Mouse (Mus musculus): ENCODE data around the gene Efcab14. TPM values are rescaled to one million over a fixed set of nuclear protein-coding genes. Genes with fewer than 3 reads are reported as not detected.
A peak's percentile ranks its signal among the peaks of the same experiment; 100 is the strongest.

Efcab14 gene
- total and polyA plus RNA-seq, 3 experiments, result 20.4 to 40.1 (median 38.7) TPM

DNA sequence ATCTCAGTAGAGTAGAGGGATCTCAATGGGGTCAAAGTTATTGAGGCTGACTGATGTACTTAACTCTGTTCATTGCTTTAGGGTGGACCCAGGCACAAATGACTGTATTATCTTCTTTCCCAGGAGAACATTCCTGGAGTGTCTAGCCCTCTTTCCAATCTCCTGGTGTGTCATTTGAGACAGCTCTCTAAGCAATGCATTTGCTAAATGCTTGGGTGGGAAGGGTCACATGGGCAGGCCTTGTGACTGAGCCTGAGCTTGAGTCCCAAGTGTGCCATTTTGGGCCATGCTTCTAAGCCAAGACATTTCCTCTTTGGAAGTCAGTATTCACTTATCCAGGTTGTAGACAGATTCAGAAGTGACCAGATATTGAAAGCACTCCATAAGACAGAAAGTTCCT is 83.9 kb downstream of the Efcab14 start:
- TF ChIP-seq POLR2A (IDR thresholded peaks at IDR 0.05; ENCODE audit: insufficient read depth, low read depth, low read length), result no peak
- no peak for TF ChIP-seq EP300 (IDR thresholded peaks at IDR 0.05; ENCODE audit: insufficient read depth, low read depth, low read length)
- no peak for TF ChIP-seq CTCF (IDR thresholded peaks at IDR 0.05)

DNA sequence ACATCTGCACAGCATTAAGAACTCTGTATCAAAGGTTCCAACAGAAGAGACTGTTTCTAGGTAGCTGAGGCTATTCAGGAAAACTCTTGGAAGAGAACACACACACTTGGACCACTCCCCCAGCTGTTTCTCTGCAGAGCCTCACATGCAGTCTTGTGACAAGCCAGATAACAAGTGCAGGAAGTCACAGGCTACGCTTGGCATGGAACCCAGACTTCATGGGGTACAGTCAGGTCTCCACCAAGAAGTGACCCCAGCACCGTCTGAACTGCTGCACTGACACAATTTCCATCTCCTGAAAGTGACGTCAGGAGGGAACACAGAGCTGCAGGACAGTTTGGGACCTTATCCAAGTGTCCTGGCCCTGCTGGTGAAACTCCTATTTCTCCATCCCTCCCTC is 84.4 kb downstream of the Efcab14 start:
- Histone ChIP-seq H3K79me2 (replicated peaks; ENCODE audit: control insufficient read depth, insufficient read depth, low read length) (no peaks in the 10 kb centered on the region), H3K27me3 (ENCODE audit: control insufficient read depth, insufficient read depth, low read length) (no peaks in the 10 kb centered on the region), H3K9ac (ENCODE audit: low read depth, low read length) (no peak overlapping the region), H3K4me3 (no peak overlapping the region), H3K4me1 (ENCODE audit: control insufficient read depth, insufficient read depth, low read length) (peaks cover 11% of the 10 kb centered on the region), H3K36me3 (ENCODE audit: control insufficient read depth, insufficient read depth, low read length) (no peaks in the 10 kb centered on the region), H3K27ac (no peak overlapping the region)
- TF ChIP-seq EP300 (IDR thresholded peaks at IDR 0.05; ENCODE audit: insufficient read depth, low read depth, low read length) (peak; percentile 53; the same call in 1 of the 2 replicates), POLR2A (IDR thresholded peaks at IDR 0.05; ENCODE audit: insufficient read depth, low read depth, low read length) (no peak), CTCF (IDR thresholded peaks at IDR 0.05) (no peak)
- WGBS, result 13% methylated on average over 3 of the region's 3 CpGs
- DNase-seq, result peak; percentile 41 to 59
- intact Hi-C loops (cut with DNase I), result no loop called here

More for the DNA sequence above, 83.9 kb downstream of the Efcab14 start:
- Histone ChIP-seq H3K9ac (ENCODE audit: low read depth, low read length) (no peak overlapping the region), H3K4me3 (no peak overlapping the region), H3K79me2 (replicated peaks; ENCODE audit: control insufficient read depth, insufficient read depth, low read length) (no peaks in the 10 kb centered on the region), H3K36me3 (ENCODE audit: control insufficient read depth, insufficient read depth, low read length) (no peaks in the 10 kb centered on the region), H3K27me3 (ENCODE audit: control insufficient read depth, insufficient read depth, low read length) (no peaks in the 10 kb centered on the region), H3K4me1 (ENCODE audit: control insufficient read depth, insufficient read depth, low read length) (peaks cover 11% of the 10 kb centered on the region), H3K27ac (no peak overlapping the region)
- intact Hi-C loops (cut with DNase I), result no loop called here
- DNase-seq, result no peak

DNA sequence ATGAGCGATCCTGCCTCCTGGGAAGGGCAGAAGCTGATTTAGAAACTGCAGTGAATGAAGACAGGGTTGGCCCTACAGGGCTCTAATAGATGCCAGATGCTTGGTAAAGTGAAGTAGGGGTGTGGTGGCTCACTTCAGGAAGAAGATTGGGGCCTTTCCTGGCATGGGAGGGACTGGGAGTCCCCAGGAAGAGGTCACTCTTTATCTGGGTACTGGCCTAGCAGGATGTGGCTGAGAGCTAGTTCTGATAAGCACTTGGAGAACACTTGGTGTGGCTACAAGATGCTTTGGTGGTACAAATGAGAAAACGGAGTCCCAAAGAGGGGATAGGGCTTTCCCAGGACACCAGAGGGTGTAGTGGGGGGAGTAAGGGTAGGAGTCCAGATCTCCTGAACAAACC is 86.6 kb downstream of the Efcab14 start:
- no peak for TF ChIP-seq EP300 (IDR thresholded peaks at IDR 0.05; ENCODE audit: insufficient read depth, low read depth, low read length)
- TF ChIP-seq POLR2A (IDR thresholded peaks at IDR 0.05; ENCODE audit: insufficient read depth, low read depth, low read length), result no peak
- TF ChIP-seq CTCF (IDR thresholded peaks at IDR 0.05), result no peak
- intact Hi-C loops (cut with DNase I), result no loop called here
- no peaks in the 10 kb centered on the region for H3K36me3 ChIP-seq (ENCODE audit: control insufficient read depth, insufficient read depth, low read length)
- H3K27ac ChIP-seq, result no peak overlapping the region
- no peak overlapping the region for H3K4me3 ChIP-seq
- DNase-seq, result no peak
- H3K79me2 ChIP-seq (replicated peaks; ENCODE audit: control insufficient read depth, insufficient read depth, low read length), result no peaks in the 10 kb centered on the region
- no peaks in the 10 kb centered on the region for H3K27me3 ChIP-seq (ENCODE audit: control insufficient read depth, insufficient read depth, low read length)
- H3K4me1 ChIP-seq (ENCODE audit: control insufficient read depth, insufficient read depth, low read length), result peaks cover 14% of the 10 kb centered on the region
- H3K9ac ChIP-seq (ENCODE audit: low read depth, low read length), result no peak overlapping the region
- 36% methylated on average over 2 of the region's 2 CpGs for WGBS

DNA sequence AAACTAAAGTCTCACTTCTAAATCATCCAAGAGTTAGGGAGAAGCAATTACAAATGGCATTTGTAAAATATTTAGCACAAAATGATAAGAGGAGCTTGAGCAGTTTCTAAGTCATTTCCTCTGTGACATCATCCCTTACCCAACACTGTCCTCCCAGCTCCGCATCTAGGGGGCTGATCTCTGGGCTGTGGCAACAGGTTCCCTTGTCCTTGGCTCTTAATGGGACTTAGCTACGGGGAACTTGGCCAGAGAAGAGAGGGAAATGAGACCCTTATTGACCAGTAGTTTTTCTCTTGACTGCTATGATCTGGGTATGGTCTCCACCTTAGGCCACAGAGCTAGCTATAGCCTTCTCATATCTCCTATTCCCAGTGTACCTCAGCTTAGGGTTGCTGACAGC is 87.7 kb downstream of the Efcab14 start:
- intact Hi-C loops (cut with DNase I), result no loop called here
- H3K27ac ChIP-seq, result no peak overlapping the region
- no peaks in the 10 kb centered on the region for H3K79me2 ChIP-seq (replicated peaks; ENCODE audit: control insufficient read depth, insufficient read depth, low read length)
- 67% methylated on average over 2 of the region's 2 CpGs for WGBS
- no peak overlapping the region for H3K9ac ChIP-seq (ENCODE audit: low read depth, low read length)
- DNase-seq, result no peak
- H3K4me3 ChIP-seq, result no peak overlapping the region
- no peaks in the 10 kb centered on the region for H3K27me3 ChIP-seq (ENCODE audit: control insufficient read depth, insufficient read depth, low read length)
- H3K4me1 ChIP-seq (ENCODE audit: control insufficient read depth, insufficient read depth, low read length), result peaks cover 19% of the 10 kb centered on the region
- TF ChIP-seq POLR2A (IDR thresholded peaks at IDR 0.05; ENCODE audit: insufficient read depth, low read depth, low read length), result no peak
- no peak for TF ChIP-seq EP300 (IDR thresholded peaks at IDR 0.05; ENCODE audit: insufficient read depth, low read depth, low read length)
- H3K36me3 ChIP-seq (ENCODE audit: control insufficient read depth, insufficient read depth, low read length), result no peaks in the 10 kb centered on the region

Other genes with a start within 250 kb of the Efcab14 start
- not detected for gene Cyp4a14, start 241.6 kb upstream of the Efcab14 start, total RNA-seq (2021)
- gene Cyp4a14, start 241.6 kb upstream of the Efcab14 start, polyA plus RNA-seq (2012; rRNA removed), result 0.32 TPM in 1 of 2 replicates, not detected in the other
- under 1 TPM in 1 of 2 experiments, not detected in 1; 0.21 TPM for gene Cyp4a10, start 219.5 kb upstream of the Efcab14 start, total RNA-seq (2021)
- gene Cyp4a10, start 219.5 kb upstream of the Efcab14 start, polyA plus RNA-seq (2012; rRNA removed), result 0.41 TPM in 1 of 2 replicates, not detected in the other
- gene Cyp4a31, start 174.1 kb upstream of the Efcab14 start, total RNA-seq (2021), result not detected
- gene Cyp4a31, start 174.1 kb upstream of the Efcab14 start, polyA plus RNA-seq (2012; rRNA removed), result not detected in 2 replicates
- not detected for gene Cyp4a32, start 136.8 kb upstream of the Efcab14 start, total RNA-seq (2021)
- not detected in 2 replicates for gene Cyp4a32, start 136.8 kb upstream of the Efcab14 start, polyA plus RNA-seq (2012; rRNA removed)
- gene Cyp4b1, start 90.0 kb upstream of the Efcab14 start, total RNA-seq (2021), result 10 to 100 TPM; 28.3 to 29.2 TPM
- gene Cyp4b1, start 90.0 kb upstream of the Efcab14 start, polyA plus RNA-seq (2012; rRNA removed), result 56.5 and 61.1 TPM in 2 replicates
- gene Tex38, start 43.3 kb downstream of the Efcab14 start, total RNA-seq (2021), result under 1 TPM; 0.39 to 0.94 TPM
- gene Tex38, start 43.3 kb downstream of the Efcab14 start, polyA plus RNA-seq (2012; rRNA removed), result 0.47 and 1.2 TPM in 2 replicates
- gene Atpaf1, start 47.1 kb downstream of the Efcab14 start, total RNA-seq (2021), result 10 to 100 TPM; 83.1 to 98.1 TPM
- 58.4 and 80.4 TPM in 2 replicates for gene Atpaf1, start 47.1 kb downstream of the Efcab14 start, polyA plus RNA-seq (2012; rRNA removed)
- 1 to 10 TPM; 3.2 to 4.3 TPM for gene Mob3c, start 90.3 kb downstream of the Efcab14 start, total RNA-seq (2021)
- gene Mob3c, start 90.3 kb downstream of the Efcab14 start, polyA plus RNA-seq (2012; rRNA removed), result 7.4 and 9.3 TPM in 2 replicates
- gene Mknk1, start 101.5 kb downstream of the Efcab14 start, total RNA-seq (2021), result 10 to 100 TPM; 18.3 to 20.6 TPM
- gene Mknk1, start 101.5 kb downstream of the Efcab14 start, polyA plus RNA-seq (2012; rRNA removed), result 32.1 and 42.1 TPM in 2 replicates
- gene Kncn, start 146.7 kb downstream of the Efcab14 start, total RNA-seq (2021), result not detected
- 0.18 TPM in 1 of 2 replicates, not detected in the other for gene Kncn, start 146.7 kb downstream of the Efcab14 start, polyA plus RNA-seq (2012; rRNA removed)
- gene 6430628N08Rik, start 152.9 kb downstream of the Efcab14 start, total RNA-seq (2021), result not detected
- not detected in 2 replicates for gene 6430628N08Rik, start 152.9 kb downstream of the Efcab14 start, polyA plus RNA-seq (2012; rRNA removed)
- gene Dmbx1, start 202.2 kb downstream of the Efcab14 start, total RNA-seq (2021), result not detected
- gene Dmbx1, start 202.2 kb downstream of the Efcab14 start, polyA plus RNA-seq (2012; rRNA removed), result not detected in 2 replicates

All from heart, adult 2 months (tissue).